Mouse (Mus musculus) forebrain, embryonic 10.5 days (tissue): ENCODE measurements around the gene Rpl4. TPM values are rescaled to one million over a fixed set of nuclear protein-coding genes. Genes with fewer than 3 reads are reported as not detected.

Experiments
- DNase-seq: peaks from one replicate; pipeline ENCODE4 v3.0.0-alpha.2; 2017; ENCODE audit warnings: low spot score; ENCODE audit errors: extremely low spot score
- H3K27ac ChIP-seq: fragments of 300-500 bp; sonication (generic); 2 replicates; pipeline ENCODE4 v1.5.1; 2016; ENCODE audit warnings: mild to moderate bottlenecking
- H3K27me3 ChIP-seq: fragments of 300-500 bp; sonication (generic); 2 replicates; pipeline ENCODE4 v1.6.1; 2016; ENCODE audit warnings: mild to moderate bottlenecking; ENCODE audit not compliant: poor library complexity, severe bottlenecking
- H3K36me3 ChIP-seq: fragments of 300-500 bp; sonication (generic); replicated peaks from 2 replicates; pipeline ENCODE4 v1.6.1; 2016; ENCODE audit warnings: mild to moderate bottlenecking, moderate library complexity
- H3K4me1 ChIP-seq: fragments of 300-500 bp; sonication (generic); 2 replicates; pipeline ENCODE4 v1.6.1; 2016
- H3K4me3 ChIP-seq: fragments of 300-500 bp; sonication (generic); 2 replicates; pipeline ENCODE4 v1.5.1; 2016; ENCODE audit warnings: mild to moderate bottlenecking, moderate library complexity
- H3K9me3 ChIP-seq: fragments of 300-500 bp; sonication (generic); 2 replicates; pipeline ENCODE4 v1.6.1; 2016; ENCODE audit warnings: mild to moderate bottlenecking, moderate library complexity
- WGBS: fragments of 180-500 bp; shearing (Covaris S2); methylation state at CpG from one replicate; pipeline ENCODE4 v1.1.7; 2016; 5-methylcytosine and 5-hydroxymethylcytosine counted together
- polyA plus RNA-seq: library from polyadenylated mRNA; unstranded; fragments of >200 nt; fragmentation: Nextera tagmentation; extraction: Ambion mirVana; gene quantifications from 2 replicates; pipeline ENCODE4 v1.2.1, GENCODE M21; 2016

The Rpl4 gene
- polyA plus RNA-seq, 1 experiment from 2014 or later = 1,283 TPM

DNA sequence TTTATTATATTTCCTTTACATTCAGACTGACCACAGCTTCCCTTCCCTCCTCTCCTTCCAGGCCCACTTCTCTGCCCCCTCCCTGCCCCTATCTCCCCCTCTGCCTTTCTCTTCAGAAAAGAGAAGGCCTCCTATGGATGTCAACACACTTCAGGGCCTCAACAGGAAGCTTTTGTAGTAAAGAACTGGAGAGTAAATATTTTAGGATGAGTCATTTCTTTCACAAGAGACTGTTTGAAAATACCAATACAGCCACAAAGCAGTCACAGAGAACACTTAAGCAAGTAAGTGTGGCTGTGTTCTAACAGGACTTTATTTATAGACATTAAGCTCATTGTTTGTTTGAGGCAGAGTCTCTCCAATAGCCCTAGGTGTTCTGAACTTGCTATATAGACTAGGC lies 29.2 kb downstream of the Rpl4 start:
- Histone ChIP-seq H3K27ac (no peak overlapping the region), H3K4me1 (no peaks in the 10 kb centered on the region), H3K36me3 (peaks cover 90% of the 10 kb centered on the region), H3K27me3 (no peaks in the 10 kb centered on the region), H3K4me3 (no peak overlapping the region), H3K9me3 (no peaks in the 10 kb centered on the region)
- no peak for DNase-seq

DNA sequence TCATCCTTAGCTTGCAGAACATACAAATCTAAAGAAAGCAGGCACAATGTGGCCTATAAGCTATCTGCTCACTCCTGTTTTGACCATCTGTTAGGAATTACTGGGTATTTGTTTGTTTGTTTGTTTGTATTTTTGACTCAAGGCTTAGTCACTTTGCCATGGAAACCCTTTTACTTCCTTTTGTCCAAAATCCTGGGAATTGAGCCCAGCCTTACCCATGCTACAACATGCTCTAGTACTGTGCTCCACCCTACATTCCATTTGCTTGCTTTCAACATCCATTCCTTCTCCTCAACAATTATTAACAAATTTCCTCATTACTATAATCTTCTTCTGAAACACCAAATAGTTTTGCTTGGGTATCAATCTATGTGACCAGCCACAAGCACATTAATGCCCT lies 29.7 kb downstream of the Rpl4 start:
- Histone ChIP-seq H3K27ac (no peak overlapping the region), H3K4me3 (no peak overlapping the region), H3K27me3 (no peaks in the 10 kb centered on the region)

GRCm38 (mm10) chr9:64207509-64208084 lies 34.4 kb downstream of the Rpl4 start:
- 91% methylated on average over 3 of the region's 3 CpGs for whole genome bisulfite sequencing
- Histone ChIP-seq H3K27ac (no peak overlapping the region), H3K4me3 (no peak overlapping the region), H3K9me3 (no peaks in the 10 kb centered on the region), H3K4me1 (no peaks in the 10 kb centered on the region), H3K36me3 (peaks cover 93% of the 10 kb centered on the region), H3K27me3 (no peaks in the 10 kb centered on the region)
- no peak for DNase-seq

More for the DNA sequence above, 29.7 kb downstream of the Rpl4 start:
- Histone ChIP-seq H3K36me3 (peaks cover 91% of the 10 kb centered on the region), H3K4me1 (no peaks in the 10 kb centered on the region), H3K9me3 (no peaks in the 10 kb centered on the region)
- DNase-seq = no peak

GRCm38 (mm10) chr9:64214452-64214851 lies 41.3 kb downstream of the Rpl4 start:
- Histone ChIP-seq H3K4me1 (peaks cover 3% of the 10 kb centered on the region), H3K27ac (no peak overlapping the region), H3K4me3 (no peak overlapping the region), H3K27me3 (no peaks in the 10 kb centered on the region), H3K36me3 (peaks cover 51% of the 10 kb centered on the region), H3K9me3 (no peaks in the 10 kb centered on the region)
- DNase-seq = no peak
- WGBS = 95% methylated on average over 17 of the region's 17 CpGs

GRCm38 (mm10) chr9:64216090-64216489 lies 42.9 kb downstream of the Rpl4 start:
- peaks cover 19% of the 10 kb centered on the region for H3K4me1 ChIP-seq
- DNase-seq = no peak
- no peaks in the 10 kb centered on the region for H3K27me3 ChIP-seq
- H3K9me3 ChIP-seq = no peaks in the 10 kb centered on the region
- peaks cover 35% of the 10 kb centered on the region for H3K36me3 ChIP-seq
- H3K27ac ChIP-seq = no peak overlapping the region
- 88% methylated on average over 4 of the region's 4 CpGs for whole genome bisulfite sequencing
- H3K4me3 ChIP-seq = no peak overlapping the region

- WGBS = 93% methylated on average over 2 of the region's 2 CpGs
- Histone ChIP-seq H3K27ac (no peak overlapping the region), H3K4me1 (peaks cover 19% of the 10 kb centered on the region), H3K9me3 (no peaks in the 10 kb centered on the region), H3K36me3 (peaks cover 29% of the 10 kb centered on the region), H3K27me3 (no peaks in the 10 kb centered on the region), H3K4me3 (no peak overlapping the region)
- DNase-seq = no peak
Observed at GRCm38 (mm10) chr9:64216641-64217040, 43.5 kb downstream of the Rpl4 start.

DNA sequence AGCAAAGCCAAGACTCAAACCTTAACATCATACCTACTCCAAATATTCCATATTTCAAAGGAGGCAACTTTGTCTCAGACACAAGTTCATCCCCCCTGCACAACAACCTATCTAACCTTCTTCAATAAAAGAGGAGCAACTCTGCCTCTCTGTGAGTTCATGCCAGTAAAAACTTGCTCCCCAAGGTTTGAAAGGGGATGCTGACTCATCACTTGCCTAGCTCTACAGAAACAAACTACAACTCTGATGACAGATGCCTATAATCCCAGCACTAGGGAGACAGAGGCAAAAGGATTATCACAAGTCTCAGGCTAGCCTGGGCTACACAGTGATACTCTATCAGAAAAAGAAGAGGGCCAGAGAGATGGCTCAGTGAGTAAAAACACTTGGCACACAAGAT lies 44.7 kb downstream of the Rpl4 start:
- Histone ChIP-seq H3K27ac (no peak overlapping the region), H3K4me3 (no peak overlapping the region), H3K4me1 (peaks cover 19% of the 10 kb centered on the region), H3K36me3 (peaks cover 17% of the 10 kb centered on the region), H3K27me3 (no peaks in the 10 kb centered on the region), H3K9me3 (no peaks in the 10 kb centered on the region)
- DNase-seq = no peak

DNA sequence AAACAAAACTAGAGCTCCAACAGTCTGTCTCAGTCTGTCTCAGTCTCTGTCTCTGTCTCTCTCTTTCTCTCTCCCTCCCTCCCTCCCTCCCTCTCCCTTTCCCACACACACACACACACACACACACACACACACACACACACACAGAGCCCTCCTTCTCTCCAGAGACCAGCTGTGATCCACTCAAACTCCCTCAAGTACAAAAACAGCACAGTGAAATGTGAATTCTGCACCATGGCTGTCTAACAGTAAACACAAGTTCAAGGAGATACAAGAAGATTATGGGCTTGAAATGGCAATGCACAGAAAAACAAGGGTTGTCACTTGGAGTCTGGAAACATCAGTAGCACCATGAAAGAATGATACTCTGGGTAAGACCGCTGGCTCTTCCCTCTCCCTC lies 46.1 kb downstream of the Rpl4 start:
- no peak for DNase-seq
- H3K36me3 ChIP-seq = peaks cover 4% of the 10 kb centered on the region
- no peaks in the 10 kb centered on the region for H3K27me3 ChIP-seq
- WGBS = 73% methylated on average over 1 of the region's 1 CpGs
- no peak overlapping the region for H3K4me3 ChIP-seq
- H3K9me3 ChIP-seq = no peaks in the 10 kb centered on the region
- H3K4me1 ChIP-seq = peaks cover 19% of the 10 kb centered on the region
- no peak overlapping the region for H3K27ac ChIP-seq

- no peak overlapping the region for H3K4me3 ChIP-seq
- peaks cover 4% of the 10 kb centered on the region; the same call in 1 of the 2 replicates for H3K36me3 ChIP-seq
- DNase-seq = no peak
- peaks cover 19% of the 10 kb centered on the region for H3K4me1 ChIP-seq
- no peaks in the 10 kb centered on the region for H3K27me3 ChIP-seq
- no peaks in the 10 kb centered on the region for H3K9me3 ChIP-seq
- WGBS = 82% methylated on average over 10 of the region's 10 CpGs
- H3K27ac ChIP-seq = no peak overlapping the region
Observed at GRCm38 (mm10) chr9:64219772-64220420, 46.7 kb downstream of the Rpl4 start.

DNA sequence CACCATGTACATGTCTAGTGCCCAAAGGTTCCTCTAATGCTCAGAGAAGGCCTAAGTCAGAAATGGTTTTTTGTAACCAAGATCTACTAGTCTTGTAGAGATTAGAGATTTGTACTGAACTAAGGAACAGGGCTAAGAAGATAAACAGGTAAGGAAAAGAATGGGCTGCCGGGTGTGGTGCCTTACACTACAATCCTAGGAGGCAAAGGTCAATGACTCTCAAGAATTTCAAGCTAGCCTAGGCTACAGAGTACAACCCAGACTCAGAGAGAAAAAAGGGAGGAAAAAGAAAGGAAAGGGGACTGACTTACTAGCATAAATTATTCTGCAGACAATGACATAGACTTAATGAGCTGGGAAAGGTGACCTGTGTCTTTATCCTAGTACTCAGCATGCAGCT lies 47.4 kb downstream of the Rpl4 start:
- Histone ChIP-seq H3K4me3 (no peak overlapping the region), H3K27me3 (no peaks in the 10 kb centered on the region), H3K9me3 (no peaks in the 10 kb centered on the region), H3K27ac (no peak overlapping the region), H3K36me3 (peaks cover 5% of the 10 kb centered on the region; the same call in 1 of the 2 replicates), H3K4me1 (peaks cover 19% of the 10 kb centered on the region)
- WGBS = 83% methylated on average over 1 of the region's 1 CpGs
- DNase-seq = no peak

GRCm38 (mm10) chr9:64221480-64221879 lies 48.3 kb downstream of the Rpl4 start:
- Histone ChIP-seq H3K36me3 (peaks cover 5% of the 10 kb centered on the region; the same call in 1 of the 2 replicates), H3K9me3 (no peaks in the 10 kb centered on the region), H3K4me3 (no peak overlapping the region), H3K27me3 (no peaks in the 10 kb centered on the region), H3K27ac (no peak overlapping the region), H3K4me1 (peaks cover 19% of the 10 kb centered on the region)
- 95% methylated on average over 4 of the region's 4 CpGs for WGBS
- DNase-seq = no peak

GRCm38 (mm10) chr9:64222098-64222497 lies 48.9 kb downstream of the Rpl4 start:
- no peak for DNase-seq
- 76% methylated on average over 2 of the region's 2 CpGs for WGBS
- H3K4me1 ChIP-seq = peaks cover 19% of the 10 kb centered on the region

DNA sequence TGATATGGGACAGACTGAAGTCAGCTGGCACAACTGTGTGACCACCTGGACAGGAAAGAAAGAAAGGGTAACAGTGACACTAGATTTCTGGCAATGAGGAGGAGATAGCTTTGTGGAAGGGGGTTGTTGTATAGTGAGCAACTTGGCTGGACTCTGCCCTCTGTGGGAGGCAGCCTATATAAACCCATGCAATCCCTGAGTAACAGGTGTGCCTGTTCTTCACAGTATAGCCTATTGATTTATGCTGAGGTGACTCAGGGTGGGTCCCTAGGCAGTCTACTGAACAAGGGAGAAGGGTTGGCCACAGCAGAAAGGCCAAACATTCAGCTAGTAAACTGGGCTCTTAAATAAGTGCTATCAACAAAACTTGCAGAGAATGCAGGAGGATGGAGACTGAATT lies 52.6 kb downstream of the Rpl4 start:
- Histone ChIP-seq H3K27me3 (no peaks in the 10 kb centered on the region), H3K36me3 (peaks cover 9% of the 10 kb centered on the region)
- no peak for DNase-seq

More at GRCm38 (mm10) chr9:64222098-64222497, 48.9 kb downstream of the Rpl4 start:
- no peaks in the 10 kb centered on the region for H3K9me3 ChIP-seq
- no peak overlapping the region for H3K27ac ChIP-seq
- no peak overlapping the region for H3K4me3 ChIP-seq
- H3K27me3 ChIP-seq = no peaks in the 10 kb centered on the region
- peaks cover 8% of the 10 kb centered on the region for H3K36me3 ChIP-seq

More for the DNA sequence above, 52.6 kb downstream of the Rpl4 start:
- H3K9me3 ChIP-seq = no peaks in the 10 kb centered on the region
- H3K27ac ChIP-seq = no peak overlapping the region
- peaks cover 10% of the 10 kb centered on the region for H3K4me1 ChIP-seq
- H3K4me3 ChIP-seq = no peak overlapping the region
